Comparison of ENCODE assay signal across 24 mouse cellular contexts in genomic region chr4:22088209-22088787, GRCm38 (mm10).
DNase-seq lines count a peak whose midpoint lies in the region; ATAC-seq and TF ChIP-seq lines count a peak whose summit lies in the region.
"Had no signal": no experiment of that assay in that cellular context is flagged by ENCODE, and none has a peak within 500 bp of the region (broad histone marks: within the 10 kb centered on the region; RNA-seq: fewer than 3 reads in every experiment).

No protein-coding gene starts in this region.

- H3K27me3 ChIP-seq in forebrain, embryonic 13.5 days = no peaks in the 10 kb centered on the region
- no peaks in the 10 kb centered on the region for H3K27me3 ChIP-seq in forebrain, embryonic 10.5 days (ENCODE audit: poor library complexity, severe bottlenecking)
- H3K27me3 ChIP-seq in limb, embryonic 14.5 days (ENCODE audit: control insufficient read depth, insufficient read depth, low read length) = no peaks in the 10 kb centered on the region
- no peaks in the 10 kb centered on the region for H3K27me3 ChIP-seq in limb, embryonic 10.5 days (ENCODE audit: low read depth, poor library complexity, severe bottlenecking)
- H3K27me3 ChIP-seq in forebrain, embryonic 15.5 days = no peaks in the 10 kb centered on the region
- no peaks in the 10 kb centered on the region for H3K27me3 ChIP-seq in hindbrain, postnatal 0 days (ENCODE audit: insufficient read depth, low read length)
- H3K27me3 ChIP-seq: limb, embryonic 12.5 days; lung, embryonic 15.5 days had no signal

- H3K9me3 ChIP-seq in forebrain, embryonic 13.5 days (replicated peaks) = 0 out of 2 replicates have a peak, but pooled peaks cover 5% of the 10 kb centered on the region
- peaks cover 4% of the 10 kb centered on the region; the same call in 1 of the 2 replicates for H3K9me3 ChIP-seq in forebrain, embryonic 10.5 days
- H3K9me3 ChIP-seq in limb, embryonic 14.5 days (ENCODE audit: control insufficient read depth, low read length) = no peaks in the 10 kb centered on the region
- no peaks in the 10 kb centered on the region for H3K9me3 ChIP-seq in limb, embryonic 10.5 days (replicated peaks)
- no peaks in the 10 kb centered on the region for H3K9me3 ChIP-seq in forebrain, embryonic 15.5 days
- H3K9me3 ChIP-seq in hindbrain, postnatal 0 days (ENCODE audit: low read length) = no peaks in the 10 kb centered on the region
- H3K9me3 ChIP-seq: G1E; lung, embryonic 15.5 days had no signal

- TF ChIP-seq POLR2A in limb, embryonic 14.5 days (IDR thresholded peaks at IDR 0.05; ENCODE audit: borderline replicate concordance, extremely low read depth, insufficient read depth, insufficient read length) = no peak

- 41% methylated on average over 3 of the region's 3 CpGs for WGBS in forebrain, embryonic 13.5 days
- 64% methylated on average over 3 of the region's 3 CpGs for WGBS in forebrain, embryonic 10.5 days
- 46% methylated on average over 3 of the region's 3 CpGs for WGBS in limb, embryonic 14.5 days
- 46% methylated on average over 3 of the region's 3 CpGs for WGBS in limb, embryonic 10.5 days
- WGBS in forebrain, embryonic 15.5 days = 27% methylated on average over 3 of the region's 3 CpGs
- WGBS in hindbrain, postnatal 0 days = 35% methylated on average over 3 of the region's 3 CpGs

- DNase-seq in forebrain, embryonic 10.5 days (ENCODE audit: extremely low spot score, low spot score) = no peak
- DNase-seq in limb, embryonic 14.5 days (ENCODE audit: low spot score) = no peak
- DNase-seq in limb, embryonic 10.5 days (ENCODE audit: low spot score) = no peak
- peak; percentile 30 for DNase-seq in hindbrain, postnatal 0 days (ENCODE audit: low spot score)
- DNase-seq in thymus, adult 18-20 months = no peak
- DNase-seq in ovary, postnatal 36 days (ENCODE audit: low spot score) = no peak
- DNase-seq: adrenal gland, postnatal 10 days; cerebellum, adult 11 months; cerebellum, adult 9-10 months; cerebellum, postnatal 36 days; heart, postnatal 14 days; kidney, adult 8-10 months; kidney, postnatal 4 days; layer of hippocampus, postnatal 36 days; retina, postnatal 1 day; right cerebral cortex, postnatal 14 days had no signal

- H3K27ac ChIP-seq in forebrain, embryonic 13.5 days = no peak overlapping the region
- no peak overlapping the region for H3K27ac ChIP-seq in forebrain, embryonic 10.5 days
- H3K27ac ChIP-seq in limb, embryonic 14.5 days (replicated peaks; ENCODE audit: low read depth, low read length) = peak overlapping the region; percentile 52; the same call in 1 of the 2 replicates
- no peak overlapping the region for H3K27ac ChIP-seq in limb, embryonic 10.5 days
- no peak overlapping the region for H3K27ac ChIP-seq in forebrain, embryonic 15.5 days (replicated peaks)
- no peak overlapping the region for H3K27ac ChIP-seq in hindbrain, postnatal 0 days
- H3K27ac ChIP-seq: kidney, postnatal 0 days; lung, embryonic 15.5 days had no signal

- ATAC-seq in forebrain, embryonic 13.5 days = peak; percentile 68
- ATAC-seq in limb, embryonic 14.5 days (ENCODE audit: low FRiP score, low read depth) = no peak
- peak; percentile 77 for ATAC-seq in forebrain, embryonic 15.5 days (replicated peaks)
- ATAC-seq in hindbrain, postnatal 0 days = 0 out of 2 replicates have a peak, but pooled peaks have one; percentile 47
- ATAC-seq: intestine, embryonic 16.5 days had no signal

- 0 out of 2 replicates have a peak, but pooled peaks have one; percentile 4 for TF ChIP-seq CTCF in hindbrain, postnatal 0 days (IDR thresholded peaks at IDR 0.05; ENCODE audit: low read depth)

- no peak overlapping the region for H3K9ac ChIP-seq in forebrain, embryonic 13.5 days
- H3K9ac ChIP-seq in limb, embryonic 14.5 days (ENCODE audit: low read depth, low read length, severe bottlenecking) = no peak overlapping the region
- no peak overlapping the region for H3K9ac ChIP-seq in forebrain, embryonic 15.5 days (replicated peaks)
- no peak overlapping the region for H3K9ac ChIP-seq in hindbrain, postnatal 0 days (replicated peaks; ENCODE audit: low read length)
- H3K9ac ChIP-seq: limb, embryonic 12.5 days; lung, embryonic 15.5 days had no signal

- H3K36me3 ChIP-seq in forebrain, embryonic 13.5 days (ENCODE audit: poor library complexity, severe bottlenecking) = no peaks in the 10 kb centered on the region
- H3K36me3 ChIP-seq in forebrain, embryonic 10.5 days (replicated peaks) = no peaks in the 10 kb centered on the region
- H3K36me3 ChIP-seq in limb, embryonic 14.5 days (ENCODE audit: control insufficient read depth, insufficient read depth, low read length) = no peaks in the 10 kb centered on the region
- no peaks in the 10 kb centered on the region for H3K36me3 ChIP-seq in limb, embryonic 10.5 days
- H3K36me3 ChIP-seq in forebrain, embryonic 15.5 days = no peaks in the 10 kb centered on the region
- H3K36me3 ChIP-seq in hindbrain, postnatal 0 days (ENCODE audit: insufficient read depth, low read length) = no peaks in the 10 kb centered on the region
- H3K36me3 ChIP-seq: G1E; limb, embryonic 12.5 days; lung, embryonic 15.5 days had no signal

- no peak overlapping the region for H3K4me2 ChIP-seq in forebrain, embryonic 13.5 days
- no peak overlapping the region for H3K4me2 ChIP-seq in limb, embryonic 14.5 days (replicated peaks; ENCODE audit: low read depth, low read length, severe bottlenecking)
- H3K4me2 ChIP-seq in forebrain, embryonic 15.5 days (replicated peaks) = no peak overlapping the region
- no peak overlapping the region for H3K4me2 ChIP-seq in hindbrain, postnatal 0 days (ENCODE audit: low read depth, low read length)
- H3K4me2 ChIP-seq: limb, embryonic 12.5 days; liver, embryonic 11.5 days; lung, embryonic 15.5 days had no signal

- H3K4me1 ChIP-seq in forebrain, embryonic 13.5 days = no peaks in the 10 kb centered on the region
- peaks cover 4% of the 10 kb centered on the region; the same call in 1 of the 2 replicates for H3K4me1 ChIP-seq in forebrain, embryonic 10.5 days
- H3K4me1 ChIP-seq in limb, embryonic 14.5 days (ENCODE audit: control insufficient read depth, insufficient read depth, low read length) = peaks cover 12% of the 10 kb centered on the region; the same call in 1 of the 2 replicates
- peaks cover 5% of the 10 kb centered on the region; the same call in 1 of the 2 replicates for H3K4me1 ChIP-seq in limb, embryonic 10.5 days
- no peaks in the 10 kb centered on the region for H3K4me1 ChIP-seq in forebrain, embryonic 15.5 days
- H3K4me1 ChIP-seq in hindbrain, postnatal 0 days (ENCODE audit: insufficient read depth, low read length) = no peaks in the 10 kb centered on the region
- H3K4me1 ChIP-seq: lung, embryonic 15.5 days had no signal

- no peak overlapping the region for H3K4me3 ChIP-seq in forebrain, embryonic 13.5 days
- no peak overlapping the region for H3K4me3 ChIP-seq in forebrain, embryonic 10.5 days
- H3K4me3 ChIP-seq in limb, embryonic 14.5 days (replicated peaks; ENCODE audit: low read length) = no peak overlapping the region
- H3K4me3 ChIP-seq in limb, embryonic 10.5 days = no peak overlapping the region
- H3K4me3 ChIP-seq in forebrain, embryonic 15.5 days = no peak overlapping the region
- no peak overlapping the region for H3K4me3 ChIP-seq in hindbrain, postnatal 0 days (ENCODE audit: low read length)
- H3K4me3 ChIP-seq: limb, embryonic 12.5 days; lung, embryonic 15.5 days had no signal
